Mouse (Mus musculus): Measurements from ENCODE around the gene Astl. TPM values are rescaled to one million over a fixed set of nuclear protein-coding genes. Genes with fewer than 3 reads are reported as not detected.

The Astl gene
- polyA plus RNA-seq, 1 experiment from 2014 or later, result not detected

DNA sequence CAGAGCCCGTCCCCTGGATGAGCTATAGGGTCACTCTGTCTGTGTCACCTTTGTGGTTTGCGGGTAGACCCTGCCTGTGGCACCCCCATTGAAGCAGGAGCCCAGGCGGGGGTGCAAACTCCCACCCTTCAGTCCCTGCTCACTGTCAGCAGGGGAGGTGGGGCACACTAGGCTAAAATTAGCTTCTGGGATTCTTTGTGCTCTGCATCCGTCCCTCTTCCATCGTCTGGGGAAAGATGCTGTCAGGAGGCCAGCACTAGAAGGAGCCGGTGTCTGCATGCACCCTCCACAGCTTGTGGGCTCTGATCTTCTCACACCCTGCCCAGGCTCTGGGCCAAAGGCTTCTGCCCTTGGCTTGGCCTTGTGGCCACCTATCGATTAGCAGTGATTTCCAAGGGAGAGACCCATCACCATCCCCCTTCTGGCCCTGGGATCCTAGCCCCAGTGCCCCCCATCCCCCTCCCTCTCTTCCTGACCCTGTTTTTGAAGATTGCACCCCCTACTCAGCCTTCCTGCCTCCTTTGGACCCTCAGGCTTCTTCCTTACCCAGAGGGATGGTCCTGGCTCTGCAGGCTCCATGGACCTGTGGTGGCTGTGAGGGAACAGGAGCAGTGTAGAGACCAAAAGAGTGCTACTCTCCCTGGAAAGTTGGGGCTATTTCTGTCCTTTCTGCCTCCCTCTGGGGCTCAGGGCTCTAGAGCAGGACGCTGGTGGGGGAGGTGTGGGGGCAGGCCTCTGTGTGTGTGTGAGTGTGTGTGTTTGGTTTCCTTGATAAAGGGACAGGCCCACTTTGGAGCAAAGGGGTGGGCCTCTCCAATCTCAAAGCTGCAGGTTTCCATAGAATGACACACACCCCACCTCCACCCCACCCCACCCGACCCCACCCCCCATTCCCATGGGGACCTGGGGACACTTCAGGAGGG, 32.4 kb downstream of the Astl start:
- H3K9me3 ChIP-seq (ENCODE audit: control insufficient read depth, low read length), result no peaks in the 10 kb centered on the region
- no peak overlapping the region for H3K9ac ChIP-seq
- no peaks in the 10 kb centered on the region for H3K4me1 ChIP-seq (replicated peaks; ENCODE audit: control insufficient read depth, insufficient read depth, low read length)
- H3K27ac ChIP-seq, result no peak overlapping the region
- H3K36me3 ChIP-seq (replicated peaks; ENCODE audit: control insufficient read depth, insufficient read depth), result no peaks in the 10 kb centered on the region
- DNase-seq (ENCODE audit: low spot score) (no peak), ATAC-seq (ENCODE audit: low FRiP score) (no peak)
- WGBS, result 55% methylated on average over 9 of the region's 9 CpGs
- H3K4me2 ChIP-seq (replicated peaks), result no peak overlapping the region
- H3K27me3 ChIP-seq (ENCODE audit: control insufficient read depth, insufficient read depth, low read length), result peaks cover 11% of the 10 kb centered on the region
- H3K4me3 ChIP-seq (replicated peaks; ENCODE audit: low read length), result no peak overlapping the region

DNA sequence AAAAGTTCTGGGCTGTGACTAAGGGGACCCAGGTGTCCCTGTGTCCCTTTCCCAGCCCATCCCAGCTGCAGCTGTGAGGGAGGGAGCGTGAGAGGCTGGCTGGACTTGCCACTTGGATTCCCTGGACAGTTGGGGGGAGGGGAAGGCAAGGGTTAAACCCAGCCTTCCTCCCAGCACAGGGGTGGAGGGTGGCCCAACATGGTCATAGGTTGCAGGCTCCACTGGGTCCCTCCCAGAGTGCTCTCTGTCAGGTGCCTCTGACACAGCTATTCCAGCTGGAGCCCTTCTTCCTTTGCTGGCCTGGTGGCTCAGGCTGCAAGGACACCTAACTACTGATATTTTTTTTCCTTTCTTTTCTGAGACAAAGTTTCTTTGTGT, 33.0 kb downstream of the Astl start:
- Histone ChIP-seq H3K4me3 (replicated peaks; ENCODE audit: low read length) (no peak overlapping the region), H3K4me1 (replicated peaks; ENCODE audit: control insufficient read depth, insufficient read depth, low read length) (no peaks in the 10 kb centered on the region), H3K9me3 (ENCODE audit: control insufficient read depth, low read length) (no peaks in the 10 kb centered on the region), H3K27ac (no peak overlapping the region), H3K36me3 (replicated peaks; ENCODE audit: control insufficient read depth, insufficient read depth) (no peaks in the 10 kb centered on the region), H3K9ac (no peak overlapping the region), H3K27me3 (ENCODE audit: control insufficient read depth, insufficient read depth, low read length) (peaks cover 4% of the 10 kb centered on the region; the same call in 1 of the 2 replicates), H3K4me2 (replicated peaks) (no peak overlapping the region)
- 71% methylated on average over 1 of the region's 1 CpGs for WGBS
- ATAC-seq (ENCODE audit: low FRiP score) (no peak), DNase-seq (ENCODE audit: low spot score) (no peak)

DNA sequence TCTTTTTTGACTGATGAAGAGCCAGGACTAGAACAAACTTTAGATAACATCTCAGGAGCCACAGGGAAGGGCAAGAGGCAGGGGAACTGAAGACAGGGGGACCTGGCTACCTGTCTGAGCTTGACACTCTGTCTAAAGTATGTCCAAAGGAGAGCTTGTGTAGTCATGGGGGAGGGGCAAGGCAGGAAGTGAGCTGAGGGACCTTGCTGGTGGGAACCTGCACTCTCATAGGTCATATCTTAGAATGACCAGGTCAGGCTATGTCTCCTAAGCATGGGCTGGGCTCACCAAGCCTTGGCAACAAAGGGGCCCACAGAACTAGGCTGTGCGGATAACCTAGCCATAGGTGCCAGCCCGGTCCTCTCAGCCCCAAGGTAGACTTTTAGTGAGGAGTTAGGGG, 33.6 kb downstream of the Astl start:
- no peak overlapping the region for H3K27ac ChIP-seq
- DNase-seq (ENCODE audit: low spot score) (no peak), ATAC-seq (ENCODE audit: low FRiP score) (no peak)
- no peak overlapping the region for H3K4me3 ChIP-seq (replicated peaks; ENCODE audit: low read length)
- WGBS, result 87% methylated on average over 2 of the region's 2 CpGs
- H3K27me3 ChIP-seq (ENCODE audit: control insufficient read depth, insufficient read depth, low read length), result 0 out of 2 replicates have a peak, but pooled peaks cover 3% of the 10 kb centered on the region
- no peak overlapping the region for H3K9ac ChIP-seq
- no peaks in the 10 kb centered on the region for H3K9me3 ChIP-seq (ENCODE audit: control insufficient read depth, low read length)
- no peaks in the 10 kb centered on the region for H3K4me1 ChIP-seq (replicated peaks; ENCODE audit: control insufficient read depth, insufficient read depth, low read length)
- no peak overlapping the region for H3K4me2 ChIP-seq (replicated peaks)
- no peaks in the 10 kb centered on the region for H3K36me3 ChIP-seq (replicated peaks; ENCODE audit: control insufficient read depth, insufficient read depth)

DNA sequence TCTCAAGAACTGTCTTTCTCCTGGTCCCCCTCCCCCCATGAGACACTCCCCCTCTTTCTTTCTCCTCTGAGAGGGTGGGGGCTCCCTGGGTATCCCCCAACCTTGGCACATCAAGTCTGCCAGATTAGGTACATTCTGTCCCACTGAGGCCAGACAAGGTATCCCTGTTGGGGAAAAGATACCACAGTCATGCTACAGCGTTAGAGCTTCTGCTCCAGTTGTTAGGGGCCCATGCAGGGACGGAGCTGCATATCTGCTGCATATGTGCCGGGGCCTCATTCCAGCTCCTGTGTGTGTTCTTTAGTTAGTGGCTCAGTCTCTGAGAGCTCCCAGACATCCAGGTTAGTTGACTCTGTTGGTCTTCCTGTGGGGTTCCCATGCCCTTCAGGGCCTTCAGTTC, 35.7 kb downstream of the Astl start:
- no peak for ATAC-seq (ENCODE audit: low FRiP score)

DNA sequence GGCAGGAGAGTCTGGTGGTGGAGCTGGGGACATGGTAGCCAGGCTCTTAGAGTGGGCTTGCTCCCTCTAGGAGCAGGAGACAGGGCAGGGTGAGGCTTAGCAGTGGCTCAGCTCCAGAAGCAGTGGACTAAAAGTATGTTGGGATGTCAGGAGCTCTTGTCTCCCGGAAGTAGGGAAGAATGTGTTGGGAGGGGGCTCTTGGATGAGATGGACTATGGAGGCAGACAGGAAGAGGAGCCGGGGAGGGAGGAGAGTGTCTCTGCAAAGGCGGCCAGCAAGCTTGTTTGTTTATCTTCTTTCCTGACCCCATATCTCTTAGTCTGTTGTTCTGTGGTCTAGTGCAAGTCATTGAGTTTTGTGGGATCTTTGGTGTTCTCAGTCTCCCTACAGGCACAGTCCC, 36.6 kb downstream of the Astl start:
- Histone ChIP-seq H3K9me3 (ENCODE audit: control insufficient read depth, low read length) (no peaks in the 10 kb centered on the region), H3K27ac (no peak overlapping the region), H3K4me1 (replicated peaks; ENCODE audit: control insufficient read depth, insufficient read depth, low read length) (no peaks in the 10 kb centered on the region), H3K4me3 (replicated peaks; ENCODE audit: low read length) (no peak overlapping the region), H3K36me3 (replicated peaks; ENCODE audit: control insufficient read depth, insufficient read depth) (no peaks in the 10 kb centered on the region), H3K9ac (no peak overlapping the region), H3K4me2 (replicated peaks) (no peak overlapping the region), H3K27me3 (ENCODE audit: control insufficient read depth, insufficient read depth, low read length) (no peaks in the 10 kb centered on the region)
- no peak for ATAC-seq (ENCODE audit: low FRiP score)
- no peak for DNase-seq (ENCODE audit: low spot score)
- WGBS, result 80% methylated on average over 3 of the region's 3 CpGs

More for the DNA sequence above, 35.7 kb downstream of the Astl start:
- Histone ChIP-seq H3K27me3 (ENCODE audit: control insufficient read depth, insufficient read depth, low read length) (no peaks in the 10 kb centered on the region), H3K9me3 (ENCODE audit: control insufficient read depth, low read length) (no peaks in the 10 kb centered on the region), H3K27ac (no peak overlapping the region), H3K4me2 (replicated peaks) (no peak overlapping the region), H3K36me3 (replicated peaks; ENCODE audit: control insufficient read depth, insufficient read depth) (no peaks in the 10 kb centered on the region), H3K9ac (no peak overlapping the region), H3K4me3 (replicated peaks; ENCODE audit: low read length) (no peak overlapping the region), H3K4me1 (replicated peaks; ENCODE audit: control insufficient read depth, insufficient read depth, low read length) (no peaks in the 10 kb centered on the region)
- 89% methylated on average over 3 of the region's 3 CpGs for WGBS
- DNase-seq (ENCODE audit: low spot score), result no peak

DNA sequence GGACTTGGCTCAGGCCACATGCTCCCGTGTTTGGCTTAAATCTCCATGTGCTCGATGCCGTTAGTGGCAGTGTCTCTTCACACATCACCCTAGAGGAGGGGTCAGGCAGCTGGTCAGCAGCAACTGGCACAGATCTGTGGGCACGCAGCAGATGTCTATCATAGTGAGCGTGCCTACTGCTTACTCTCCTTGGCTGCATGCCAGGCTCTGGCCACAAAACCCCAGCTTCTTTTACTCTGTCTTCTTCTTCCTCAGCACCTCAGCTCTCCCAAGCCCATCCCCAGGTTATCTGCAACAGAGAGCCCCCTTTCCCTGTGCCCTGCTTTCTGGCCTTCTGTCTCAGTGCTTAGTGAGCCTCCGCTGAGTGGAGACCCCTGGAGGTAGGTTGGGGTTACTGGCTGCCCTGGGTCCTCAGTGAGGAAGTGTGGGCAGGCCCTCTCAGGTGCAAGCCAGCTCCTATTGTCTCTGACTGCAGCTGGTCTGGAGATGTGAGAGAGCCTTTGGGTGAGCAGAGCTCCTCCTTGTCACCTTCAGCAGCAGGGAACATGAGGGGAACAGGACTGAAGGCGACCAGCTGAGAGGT, 37.4 kb downstream of the Astl start:
- Histone ChIP-seq H3K4me3 (replicated peaks; ENCODE audit: low read length) (no peak overlapping the region), H3K4me2 (replicated peaks) (no peak overlapping the region), H3K36me3 (replicated peaks; ENCODE audit: control insufficient read depth, insufficient read depth) (no peaks in the 10 kb centered on the region), H3K9ac (no peak overlapping the region), H3K27me3 (ENCODE audit: control insufficient read depth, insufficient read depth, low read length) (no peaks in the 10 kb centered on the region), H3K9me3 (ENCODE audit: control insufficient read depth, low read length) (no peaks in the 10 kb centered on the region), H3K27ac (no peak overlapping the region), H3K4me1 (replicated peaks; ENCODE audit: control insufficient read depth, insufficient read depth, low read length) (no peaks in the 10 kb centered on the region)
- ATAC-seq (ENCODE audit: low FRiP score) (no peak), DNase-seq (ENCODE audit: low spot score) (no peak)
- WGBS, result 44% methylated on average over 7 of the region's 7 CpGs

DNA sequence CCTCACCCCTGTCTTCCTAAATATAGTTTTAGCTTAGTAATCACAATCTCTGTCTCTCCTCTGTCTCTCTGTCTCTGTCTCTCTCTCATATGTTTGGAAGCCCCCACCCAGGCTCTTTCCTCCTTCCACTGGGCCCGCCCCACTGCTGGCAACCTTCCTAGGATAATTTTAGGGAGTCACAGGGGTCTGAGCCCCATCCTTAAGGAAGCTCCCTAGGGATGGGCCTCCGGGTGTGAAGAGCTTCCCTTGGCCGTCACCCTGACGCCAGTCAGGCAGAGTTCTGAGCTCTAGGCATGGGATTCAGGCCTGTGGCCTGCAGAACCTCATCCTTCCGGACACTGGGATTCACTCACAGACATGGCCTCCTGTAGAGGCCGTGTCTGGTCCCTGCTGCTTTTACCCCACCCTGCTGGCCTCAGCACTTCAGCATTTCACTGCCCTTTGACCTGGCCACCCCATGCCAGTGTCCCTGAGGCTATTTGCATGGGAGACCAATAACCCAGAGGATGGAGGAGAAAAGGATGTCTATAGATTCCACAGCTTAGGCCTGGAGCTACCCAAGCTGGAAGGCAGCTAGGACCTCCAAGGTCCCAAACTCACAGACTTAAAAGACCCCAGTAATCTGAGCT, 38.1 kb downstream of the Astl start:
- no peak overlapping the region for H3K4me3 ChIP-seq (replicated peaks; ENCODE audit: low read length)
- H3K9ac ChIP-seq, result no peak overlapping the region
- no peaks in the 10 kb centered on the region for H3K27me3 ChIP-seq (ENCODE audit: control insufficient read depth, insufficient read depth, low read length)
- WGBS, result 79% methylated on average over 6 of the region's 6 CpGs
- DNase-seq (ENCODE audit: low spot score) (no peak), ATAC-seq (ENCODE audit: low FRiP score) (no peak)
- H3K27ac ChIP-seq, result no peak overlapping the region
- H3K36me3 ChIP-seq (replicated peaks; ENCODE audit: control insufficient read depth, insufficient read depth), result no peaks in the 10 kb centered on the region
- H3K4me2 ChIP-seq (replicated peaks), result no peak overlapping the region
- no peaks in the 10 kb centered on the region for H3K4me1 ChIP-seq (replicated peaks; ENCODE audit: control insufficient read depth, insufficient read depth, low read length)
- H3K9me3 ChIP-seq (ENCODE audit: control insufficient read depth, low read length), result no peaks in the 10 kb centered on the region

DNA sequence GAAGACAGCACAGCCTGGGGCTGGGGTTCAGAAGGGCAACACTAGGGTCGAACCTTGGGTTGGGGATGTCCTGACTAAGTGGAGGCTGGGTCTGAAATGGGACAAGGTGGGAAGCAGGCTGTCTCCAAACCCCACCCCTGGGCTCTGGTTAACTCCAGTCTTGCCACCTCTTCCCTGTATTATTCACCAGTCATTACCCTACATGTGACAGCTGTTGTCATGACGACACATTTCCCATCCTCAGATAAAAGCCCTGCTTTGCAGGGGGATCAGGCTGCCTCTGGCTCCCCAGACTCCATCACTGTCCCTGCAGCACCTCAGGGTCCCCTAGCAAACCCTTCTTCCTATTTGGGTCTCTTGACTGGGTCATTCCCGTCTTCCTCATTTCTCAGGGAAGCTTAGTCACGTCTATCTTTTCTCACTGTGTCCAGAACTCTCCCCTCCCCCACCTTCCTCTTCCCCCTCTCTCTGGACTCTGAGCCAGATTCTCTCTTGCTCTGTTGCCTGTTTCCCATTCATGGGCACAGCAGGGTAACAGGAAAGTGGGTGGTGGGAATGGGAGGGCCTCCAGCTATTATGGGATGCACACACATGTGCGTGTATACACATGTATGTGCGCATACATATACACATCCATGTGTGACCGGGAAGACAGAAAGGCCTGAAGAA, 39.6 kb downstream of the Astl start:
- H3K27me3 ChIP-seq (ENCODE audit: control insufficient read depth, insufficient read depth, low read length), result no peaks in the 10 kb centered on the region
- no peak overlapping the region for H3K27ac ChIP-seq
- ATAC-seq (ENCODE audit: low FRiP score) (no peak), DNase-seq (ENCODE audit: low spot score) (no peak)
- no peak overlapping the region for H3K9ac ChIP-seq
- WGBS, result 56% methylated on average over 7 of the region's 7 CpGs
- no peak overlapping the region for H3K4me2 ChIP-seq (replicated peaks)
- H3K9me3 ChIP-seq (ENCODE audit: control insufficient read depth, low read length), result no peaks in the 10 kb centered on the region
- H3K4me1 ChIP-seq (replicated peaks; ENCODE audit: control insufficient read depth, insufficient read depth, low read length), result no peaks in the 10 kb centered on the region
- H3K36me3 ChIP-seq (replicated peaks; ENCODE audit: control insufficient read depth, insufficient read depth), result no peaks in the 10 kb centered on the region
- H3K4me3 ChIP-seq (replicated peaks; ENCODE audit: low read length), result no peak overlapping the region

DNA sequence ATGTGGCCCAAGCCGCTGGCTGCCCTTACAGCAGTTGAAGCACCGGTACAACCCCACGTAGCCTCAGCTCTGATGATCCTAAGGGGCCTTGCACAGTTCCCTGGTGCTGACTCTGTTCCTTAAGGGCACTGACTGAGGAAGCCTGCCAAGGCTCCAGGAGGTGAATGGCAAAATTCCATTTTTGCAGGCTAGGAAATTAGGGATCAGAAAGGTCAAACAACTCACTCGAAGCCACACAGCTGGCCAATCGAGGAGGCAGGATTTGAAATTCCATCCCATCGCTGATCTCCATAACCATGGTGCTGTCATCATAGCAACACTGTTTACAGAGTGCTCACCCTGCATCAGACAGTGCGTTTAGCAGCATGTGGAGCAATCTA, 40.2 kb downstream of the Astl start:
- no peaks in the 10 kb centered on the region for H3K36me3 ChIP-seq (replicated peaks; ENCODE audit: control insufficient read depth, insufficient read depth)
- no peaks in the 10 kb centered on the region for H3K9me3 ChIP-seq (ENCODE audit: control insufficient read depth, low read length)
- 74% methylated on average over 7 of the region's 7 CpGs for WGBS
- H3K9ac ChIP-seq, result no peak overlapping the region
- no peak overlapping the region for H3K27ac ChIP-seq
- DNase-seq (ENCODE audit: low spot score), result no peak
- ATAC-seq (ENCODE audit: low FRiP score), result no peak
- H3K4me1 ChIP-seq (replicated peaks; ENCODE audit: control insufficient read depth, insufficient read depth, low read length), result no peaks in the 10 kb centered on the region
- H3K4me3 ChIP-seq (replicated peaks; ENCODE audit: low read length), result no peak overlapping the region
- no peaks in the 10 kb centered on the region for H3K27me3 ChIP-seq (ENCODE audit: control insufficient read depth, insufficient read depth, low read length)
- no peak overlapping the region for H3K4me2 ChIP-seq (replicated peaks)

Data from hindbrain, embryonic 14.5 days (tissue).